ENCODE assay signal across 20 mouse cellular contexts in genomic region chr1:164470985-164471384, GRCm38 (mm10).
"Had no signal": no experiment of that assay in that cellular context is flagged by ENCODE, and none has a peak within 500 bp of the region (broad histone marks: within the 10 kb centered on the region; RNA-seq: fewer than 3 reads in every experiment).

No protein-coding gene starts in this region.

- H3K9ac ChIP-seq: limb, embryonic 12.5 days; limb, embryonic 15.5 days; liver, embryonic 14.5 days; liver, postnatal 0 days; lung, embryonic 14.5 days; midbrain, embryonic 12.5 days; midbrain, embryonic 15.5 days; neural tube, embryonic 12.5 days; neural tube, embryonic 15.5 days had no signal

- H3K4me3 ChIP-seq: limb, embryonic 12.5 days; limb, embryonic 15.5 days; midbrain, embryonic 12.5 days; midbrain, embryonic 15.5 days; neural tube, embryonic 12.5 days; neural tube, embryonic 15.5 days had no signal

- H3K4me1 ChIP-seq: limb, embryonic 12.5 days; limb, embryonic 15.5 days; midbrain, embryonic 12.5 days; neural tube, embryonic 12.5 days had no signal

- H3K36me3 ChIP-seq: limb, embryonic 12.5 days; limb, embryonic 15.5 days; midbrain, embryonic 12.5 days; midbrain, embryonic 15.5 days; neural tube, embryonic 12.5 days; neural tube, embryonic 15.5 days had no signal

- DNase-seq: kidney, postnatal 4 days; left cerebral cortex, postnatal 4 days; liver, postnatal 0 days; lung, embryonic 14.5 days; right cerebral cortex, adult 18-20 months; right cerebral cortex, postnatal 14 days; right cerebral cortex, postnatal 4 days; spleen, adult 18-20 months; thymus, adult 18-20 months; thymus, postnatal 36 days had no signal

- ATAC-seq: liver, postnatal 0 days; lung, postnatal 0 days; midbrain, embryonic 15.5 days had no signal

- H3K4me2 ChIP-seq: limb, embryonic 12.5 days; limb, embryonic 15.5 days; liver, embryonic 11.5 days; lung, embryonic 14.5 days; midbrain, embryonic 12.5 days; midbrain, embryonic 15.5 days; neural tube, embryonic 12.5 days; neural tube, embryonic 15.5 days had no signal

- H3K27ac ChIP-seq: limb, embryonic 12.5 days; limb, embryonic 15.5 days; liver, embryonic 14.5 days; macrophage; midbrain, embryonic 12.5 days; midbrain, embryonic 15.5 days; neural tube, embryonic 12.5 days; neural tube, embryonic 15.5 days had no signal

- H3K27me3 ChIP-seq: limb, embryonic 12.5 days; limb, embryonic 15.5 days; midbrain, embryonic 12.5 days; midbrain, embryonic 15.5 days; neural tube, embryonic 12.5 days; neural tube, embryonic 15.5 days had no signal

- H3K9me3 ChIP-seq: limb, embryonic 12.5 days; limb, embryonic 15.5 days; midbrain, embryonic 12.5 days; midbrain, embryonic 15.5 days; neural tube, embryonic 12.5 days; neural tube, embryonic 15.5 days had no signal
